Mouse (Mus musculus) intestine, embryonic 16.5 days (tissue): ENCODE results near the gene Mrps34. TPM values are rescaled to one million over a fixed set of nuclear protein-coding genes. Genes with fewer than 3 reads are reported as not detected.

Source experiments
- ATAC-seq: fragments of 200-750 bp; cut with Nextera tagmentation; 2 replicates; pipeline ENCODE4 v1.8.0; 2017; ENCODE audit warnings: moderate TSS enrichment, moderate library complexity
- H3K27ac ChIP-seq: fragments of 300-500 bp; sonication (generic); 2 replicates; pipeline ENCODE4 v1.5.1; 2014; ENCODE audit warnings: mild to moderate bottlenecking, low read length
- H3K27me3 ChIP-seq: fragments of 300-500 bp; sonication (generic); replicated peaks from 2 replicates; pipeline ENCODE4 v1.6.1; 2014; ENCODE audit warnings: low read length, control low read depth, mixed read lengths; ENCODE audit not compliant: control insufficient read depth, insufficient read depth
- H3K36me3 ChIP-seq: fragments of 300-500 bp; sonication (generic); 2 replicates; pipeline ENCODE4 v1.6.1; 2014; ENCODE audit warnings: low read length, control low read depth; ENCODE audit not compliant: control insufficient read depth, insufficient read depth
- H3K4me1 ChIP-seq: fragments of 300-500 bp; sonication (generic); 2 replicates; pipeline ENCODE4 v1.6.1; 2014; ENCODE audit warnings: low read length, control low read depth, mixed read lengths; ENCODE audit not compliant: control insufficient read depth, insufficient read depth
- H3K4me2 ChIP-seq: fragments of 300-500 bp; sonication (generic); 2 replicates; pipeline ENCODE4 v1.6.1; 2014; ENCODE audit warnings: low read depth, low read length, control low read depth
- H3K4me3 ChIP-seq: fragments of 300-500 bp; sonication (generic); 2 replicates; pipeline ENCODE4 v1.5.1; 2014; ENCODE audit warnings: mild to moderate bottlenecking, low read length
- H3K9ac ChIP-seq: fragments of 300-500 bp; sonication (generic); 2 replicates; pipeline ENCODE4 v1.6.1; 2014; ENCODE audit warnings: low read depth, low read length
- H3K9me3 ChIP-seq: fragments of 300-500 bp; sonication (generic); 2 replicates; pipeline ENCODE4 v1.6.1; 2016; ENCODE audit warnings: low read length, control low read depth; ENCODE audit not compliant: control insufficient read depth
- WGBS: fragments of 180-500 bp; shearing (Covaris S2); extraction: QIAGEN DNeasy Blood & Tissue Kit; methylation state at CpG from one replicate; pipeline ENCODE4 v1.1.7; 2014; 5-methylcytosine and 5-hydroxymethylcytosine counted together
- polyA plus RNA-seq: library from polyadenylated mRNA; unstranded; fragments of >200 nt; fragmentation: Nextera tagmentation; extraction: Ambion mirVana; gene quantifications from 2 replicates; pipeline ENCODE4 v1.2.1, GENCODE M21; 2015

Gene Mrps34
- polyA plus RNA-seq, 1 experiment from 2014 or later: 129 TPM

- H3K36me3 ChIP-seq: peaks cover 50% of the 10 kb centered on the region
- no peaks in the 10 kb centered on the region for H3K9me3 ChIP-seq
- no peak overlapping the region for H3K27ac ChIP-seq
- H3K27me3 ChIP-seq: no peaks in the 10 kb centered on the region
- ATAC-seq: peak; percentile 58
- H3K4me1 ChIP-seq: no peaks in the 10 kb centered on the region
- H3K4me3 ChIP-seq: no peak overlapping the region
- H3K4me2 ChIP-seq: no peak overlapping the region
- 70% methylated on average over 9 of the region's 9 CpGs for WGBS
- no peak overlapping the region for H3K9ac ChIP-seq
Measured at GRCm38 (mm10) chr17:24902671-24903474, 8.0 kb downstream of the Mrps34 start.

- WGBS: 85% methylated on average over 9 of the region's 9 CpGs
- peaks cover 50% of the 10 kb centered on the region for H3K36me3 ChIP-seq
- no peak overlapping the region for H3K27ac ChIP-seq
- H3K4me2 ChIP-seq: no peak overlapping the region
- no peaks in the 10 kb centered on the region for H3K9me3 ChIP-seq
- no peak overlapping the region for H3K4me3 ChIP-seq
- H3K9ac ChIP-seq: no peak overlapping the region
- no peak for ATAC-seq
- no peaks in the 10 kb centered on the region for H3K27me3 ChIP-seq
- no peaks in the 10 kb centered on the region for H3K4me1 ChIP-seq
Measured at GRCm38 (mm10) chr17:24903767-24904166, 8.9 kb downstream of the Mrps34 start.

GRCm38 (mm10) chr17:24907591-24907990 is 12.7 kb downstream of the Mrps34 start:
- H3K36me3 ChIP-seq: peaks cover 35% of the 10 kb centered on the region
- 93% methylated on average over 2 of the region's 2 CpGs for WGBS
- no peak for ATAC-seq

GRCm38 (mm10) chr17:24913984-24914383 is 19.1 kb downstream of the Mrps34 start:
- Histone ChIP-seq H3K4me3 (no peak overlapping the region), H3K4me2 (no peak overlapping the region), H3K9ac (no peak overlapping the region), H3K27ac (no peak overlapping the region), H3K9me3 (no peaks in the 10 kb centered on the region), H3K4me1 (no peaks in the 10 kb centered on the region), H3K36me3 (peaks cover 30% of the 10 kb centered on the region), H3K27me3 (no peaks in the 10 kb centered on the region)
- ATAC-seq: no peak

More at GRCm38 (mm10) chr17:24907591-24907990, 12.7 kb downstream of the Mrps34 start:
- H3K27me3 ChIP-seq: no peaks in the 10 kb centered on the region
- no peak overlapping the region for H3K9ac ChIP-seq
- no peaks in the 10 kb centered on the region for H3K4me1 ChIP-seq
- no peak overlapping the region for H3K27ac ChIP-seq
- no peak overlapping the region for H3K4me2 ChIP-seq
- no peak overlapping the region for H3K4me3 ChIP-seq
- H3K9me3 ChIP-seq: no peaks in the 10 kb centered on the region

GRCm38 (mm10) chr17:24923246-24923645 is 28.3 kb downstream of the Mrps34 start:
- H3K4me2 ChIP-seq: no peak overlapping the region
- ATAC-seq: no peak
- no peak overlapping the region for H3K27ac ChIP-seq
- no peaks in the 10 kb centered on the region for H3K4me1 ChIP-seq
- H3K9ac ChIP-seq: no peak overlapping the region
- 90% methylated on average over 1 of the region's 1 CpGs for WGBS
- no peaks in the 10 kb centered on the region for H3K9me3 ChIP-seq
- H3K27me3 ChIP-seq: no peaks in the 10 kb centered on the region
- peaks cover 12% of the 10 kb centered on the region for H3K36me3 ChIP-seq
- H3K4me3 ChIP-seq: no peak overlapping the region

- H3K9ac ChIP-seq: no peak overlapping the region
- H3K4me1 ChIP-seq: peaks cover 1% of the 10 kb centered on the region; the same call in 1 of the 2 replicates
- 82% methylated on average over 1 of the region's 1 CpGs for WGBS
- no peak overlapping the region for H3K27ac ChIP-seq
- H3K27me3 ChIP-seq: no peaks in the 10 kb centered on the region
- no peak for ATAC-seq
- H3K4me3 ChIP-seq: no peak overlapping the region
- no peak overlapping the region for H3K4me2 ChIP-seq
- H3K9me3 ChIP-seq: no peaks in the 10 kb centered on the region
- 0 out of 2 replicates have a peak, but pooled peaks cover 2% of the 10 kb centered on the region for H3K36me3 ChIP-seq
Measured at GRCm38 (mm10) chr17:24929506-24929905, 34.6 kb downstream of the Mrps34 start.

GRCm38 (mm10) chr17:24932431-24932830 is 37.5 kb downstream of the Mrps34 start:
- Histone ChIP-seq H3K27me3 (no peaks in the 10 kb centered on the region), H3K27ac (no peak overlapping the region), H3K4me3 (no peak overlapping the region), H3K4me2 (no peak overlapping the region), H3K9me3 (no peaks in the 10 kb centered on the region), H3K9ac (no peak overlapping the region), H3K36me3 (no peaks in the 10 kb centered on the region), H3K4me1 (peaks cover 15% of the 10 kb centered on the region)
- WGBS: 90% methylated on average over 4 of the region's 4 CpGs
- ATAC-seq: no peak

GRCm38 (mm10) chr17:24933163-24933562 is 38.2 kb downstream of the Mrps34 start:
- no peak overlapping the region for H3K27ac ChIP-seq
- peaks cover 15% of the 10 kb centered on the region for H3K4me1 ChIP-seq
- no peaks in the 10 kb centered on the region for H3K27me3 ChIP-seq
- H3K4me3 ChIP-seq: no peak overlapping the region
- H3K9ac ChIP-seq: no peak overlapping the region
- no peaks in the 10 kb centered on the region for H3K36me3 ChIP-seq
- H3K4me2 ChIP-seq: no peak overlapping the region
- WGBS: 77% methylated on average over 4 of the region's 4 CpGs
- no peak for ATAC-seq
- no peaks in the 10 kb centered on the region for H3K9me3 ChIP-seq

GRCm38 (mm10) chr17:24934926-24935325 is 40.0 kb downstream of the Mrps34 start:
- Histone ChIP-seq H3K36me3 (no peaks in the 10 kb centered on the region), H3K27ac (no peak overlapping the region), H3K4me3 (no peak overlapping the region), H3K27me3 (no peaks in the 10 kb centered on the region), H3K9me3 (no peaks in the 10 kb centered on the region), H3K9ac (peak overlapping the region; percentile 89), H3K4me2 (peak overlapping the region; percentile 68), H3K4me1 (peaks cover 15% of the 10 kb centered on the region)
- ATAC-seq: no peak
- 62% methylated on average over 4 of the region's 4 CpGs for WGBS

GRCm38 (mm10) chr17:24935666-24936065 is 40.8 kb downstream of the Mrps34 start:
- H3K36me3 ChIP-seq: no peaks in the 10 kb centered on the region
- H3K9me3 ChIP-seq: no peaks in the 10 kb centered on the region
- H3K4me3 ChIP-seq: peak overlapping the region; percentile 74
- H3K9ac ChIP-seq: peak overlapping the region; percentile 89
- no peaks in the 10 kb centered on the region for H3K27me3 ChIP-seq
- H3K27ac ChIP-seq: no peak overlapping the region
- H3K4me2 ChIP-seq: peak overlapping the region; percentile 68
- peaks cover 15% of the 10 kb centered on the region for H3K4me1 ChIP-seq
- ATAC-seq: no peak
